Mouse (Mus musculus) left cerebral cortex, postnatal 4 days (tissue): ENCODE data around the gene Vmn2r92. TPM values are rescaled to one million over a fixed set of nuclear protein-coding genes. Genes with fewer than 3 reads are reported as not detected.
"Not testable (repeated sequence)": the region's sequence is repeated elsewhere in the genome, so short reads cannot be mapped to it uniquely, and the experiment has no call there.

Experiments used
- DNase-seq: peaks from one replicate; pipeline ENCODE4 v3.0.0-alpha.2; 2022
- intact Hi-C: fragments of 180-260 bp; cut with DNase I; formaldehyde crosslinking; loops from one replicate; pipeline ENCODE4 v1.15.1; 2025
- total RNA-seq, 2 experiments: library from RNA; stranded (reverse); gene quantifications; 2 replicates each; pipeline ENCODE4 v1.2.3; 2021

Vmn2r92 gene
- total RNA-seq: not detected

DNA sequence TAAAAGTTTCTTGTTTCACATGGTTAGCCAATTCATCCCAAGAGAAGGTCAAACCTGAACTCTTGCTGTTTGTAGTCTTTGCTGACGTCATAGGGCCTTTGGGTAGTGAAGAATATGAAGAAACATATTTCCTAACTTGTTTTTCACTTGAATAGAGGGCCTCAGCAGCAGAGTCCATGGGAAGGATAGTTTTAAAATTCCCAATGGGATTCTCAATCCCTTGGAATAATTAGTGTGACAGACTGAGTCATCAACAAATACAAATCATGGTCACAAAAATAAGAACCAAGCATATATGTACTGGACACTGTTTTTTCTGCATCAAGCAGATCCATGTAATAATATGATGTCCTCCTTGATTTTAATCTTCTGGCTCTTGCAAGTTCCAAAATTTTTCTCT is at the start of gene Vmn2r92:
TSS of gene Vmn2r92 (plus strand) at position 301 of the 400 bp plus-strand sequence.
- DNase-seq, intact Hi-C loops: not testable (repeated sequence)

DNA sequence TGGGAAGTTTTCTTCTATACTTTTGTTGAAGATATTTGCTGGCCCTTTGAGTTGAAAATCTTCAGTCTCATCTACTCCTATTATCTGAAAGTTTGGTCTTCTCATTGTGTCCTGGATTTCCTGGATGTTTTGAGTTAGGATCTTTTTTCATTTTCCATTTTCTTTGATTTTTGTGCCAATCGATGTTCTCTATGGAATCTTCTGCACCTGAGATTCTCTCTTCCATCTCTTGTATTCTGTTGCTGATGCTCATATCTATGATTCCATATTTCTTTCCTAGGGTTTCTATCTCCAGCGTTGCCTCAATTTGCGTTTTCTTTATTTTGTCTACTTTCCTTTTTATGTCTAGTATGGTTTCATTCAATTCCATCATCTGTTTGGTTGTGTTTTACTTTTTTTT is 49.4 kb upstream of the Vmn2r92 start:
- DNase-seq, intact Hi-C loops: not testable (repeated sequence)

DNA sequence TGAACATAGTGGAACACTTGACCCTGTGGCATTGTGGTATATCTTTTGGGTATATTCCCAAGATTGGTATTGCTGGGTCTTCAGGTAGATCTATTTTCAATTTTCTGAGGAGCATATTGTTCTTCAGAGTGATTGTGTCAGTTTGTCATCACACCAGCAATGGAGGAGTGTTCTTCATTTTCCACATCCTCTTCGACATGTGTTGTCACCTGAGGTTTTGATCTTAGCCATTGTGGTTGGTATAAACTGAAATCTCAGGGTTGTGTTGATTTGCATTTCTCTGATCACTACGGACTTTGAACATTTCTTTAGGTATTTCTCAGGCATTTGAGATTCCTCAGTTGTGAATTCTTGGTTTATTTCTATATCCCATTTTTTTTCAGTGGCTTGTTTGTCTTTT is 9.5 kb downstream of the Vmn2r92 start:
- intact Hi-C loops, DNase-seq: not testable (repeated sequence)

DNA sequence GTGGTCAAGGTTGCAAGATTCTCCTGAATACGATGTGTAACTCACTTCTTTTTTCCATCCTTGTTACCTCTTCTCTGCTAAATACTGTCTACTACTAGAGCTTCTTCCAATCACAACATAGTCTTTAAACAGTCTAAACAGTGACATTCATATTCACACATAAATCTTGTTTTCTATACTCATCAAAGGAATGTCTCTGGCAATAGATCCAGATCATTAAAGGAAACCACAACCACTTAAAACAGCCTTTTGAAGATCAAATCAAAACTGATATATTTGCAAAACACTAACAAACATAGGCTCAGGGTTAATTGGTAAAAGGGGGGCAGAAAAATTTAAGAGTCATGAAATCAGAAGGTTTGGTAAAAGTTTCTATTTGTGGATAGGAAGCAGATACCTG is 38.0 kb downstream of the Vmn2r92 start:
- intact Hi-C loops: no loop called here
- DNase-seq: no peak

DNA sequence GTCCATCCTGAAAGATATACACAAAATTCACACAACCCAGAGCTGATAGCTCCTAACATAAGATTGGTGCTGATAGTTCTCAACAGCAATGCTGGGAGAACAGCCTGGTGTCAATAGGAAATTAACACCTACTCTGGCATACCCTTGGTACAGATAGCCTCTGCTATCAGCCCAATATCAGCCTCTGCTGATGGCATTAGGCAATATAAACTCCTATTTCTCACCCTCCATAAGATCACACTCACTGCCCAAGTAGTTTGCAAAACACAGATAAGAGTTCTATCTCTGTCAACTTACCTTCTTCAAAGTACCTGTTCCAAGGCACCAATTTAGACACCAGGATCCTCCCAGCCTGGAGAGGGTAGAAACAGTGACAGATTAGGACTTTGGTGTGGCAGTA is 69.6 kb downstream of the Vmn2r92 start:
- no peak for DNase-seq
- intact Hi-C loops: no loop called here

DNA sequence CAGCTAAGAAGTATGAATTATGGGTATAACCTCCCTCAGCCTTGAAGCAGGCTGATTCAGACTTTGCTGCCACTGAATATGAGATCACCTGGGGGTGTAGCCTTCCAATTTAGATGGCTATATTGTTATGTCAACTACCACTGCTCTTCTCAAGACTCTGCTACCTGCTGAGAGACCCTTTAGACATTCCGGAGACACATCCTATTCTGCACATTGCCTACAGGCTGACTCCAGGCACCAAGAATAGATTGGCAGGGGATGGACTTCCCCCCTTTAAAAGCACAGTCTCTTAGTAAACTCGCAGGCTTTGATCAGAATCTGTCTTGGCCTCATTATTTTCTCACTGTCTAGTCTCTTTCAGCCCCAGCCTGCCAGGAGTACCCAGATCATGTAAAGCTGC is 80.3 kb downstream of the Vmn2r92 start:
- intact Hi-C loops: no loop called here
- DNase-seq: no peak

DNA sequence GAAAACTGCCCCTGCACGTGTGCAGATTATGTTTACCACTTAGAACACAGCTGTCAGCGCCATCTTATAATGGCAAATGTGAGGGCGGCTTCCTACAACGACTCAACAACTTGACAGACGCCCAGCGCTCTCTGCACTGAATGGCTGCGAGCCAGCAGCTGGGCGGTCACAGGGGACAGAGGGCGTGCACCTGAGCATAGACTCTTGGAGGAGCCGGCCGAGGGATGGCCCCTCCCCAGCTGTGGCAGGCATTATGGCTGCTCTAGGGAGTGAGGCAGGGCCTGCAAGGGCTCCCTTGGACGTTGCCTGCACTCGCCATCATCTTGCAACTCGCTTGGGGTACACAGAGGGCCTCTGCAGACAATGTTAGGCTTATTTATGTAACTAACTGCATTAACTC is 85.2 kb downstream of the Vmn2r92 start:
- intact Hi-C loops: no loop called here
- no peak for DNase-seq

Other genes with a start within 250 kb of the Vmn2r92 start
- gene Fpr-rs4, start 130.2 kb upstream of the Vmn2r92 start, total RNA-seq: not detected
- under 1 TPM in 1 of 2 experiments, not detected in 1; 0.10 TPM for gene Vmn2r124, start 102.5 kb upstream of the Vmn2r92 start, total RNA-seq
- gene Vmn2r91, start 66.9 kb upstream of the Vmn2r92 start, total RNA-seq: not detected
- not detected for gene Vmn2r94, start 125.9 kb downstream of the Vmn2r92 start, total RNA-seq
- gene Vmn2r93, start 146.2 kb downstream of the Vmn2r92 start, total RNA-seq: not detected